Mouse (Mus musculus): ENCODE results near the gene Sdk1.

- no peak for TF ChIP-seq CTCF (IDR thresholded peaks at IDR 0.05; ENCODE audit: low read depth, low read length)
- TF ChIP-seq POLR2A (IDR thresholded peaks at IDR 0.05; ENCODE audit: borderline replicate concordance, low read depth, low read length), result no peak
Measured at GRCm38 (mm10) chr5:141866042-141866441, 624.8 kb downstream of the Sdk1 start.

All from bone marrow macrophage, adult 2 months (primary cell).